Mouse (Mus musculus): ENCODE data around the gene Crcp. TPM values are rescaled to one million over a fixed set of nuclear protein-coding genes. Genes with fewer than 3 reads are reported as not detected.

The Crcp gene
- total and polyA plus RNA-seq, 3 experiments = 42.3 to 63.2 (median 58.3) TPM

DNA sequence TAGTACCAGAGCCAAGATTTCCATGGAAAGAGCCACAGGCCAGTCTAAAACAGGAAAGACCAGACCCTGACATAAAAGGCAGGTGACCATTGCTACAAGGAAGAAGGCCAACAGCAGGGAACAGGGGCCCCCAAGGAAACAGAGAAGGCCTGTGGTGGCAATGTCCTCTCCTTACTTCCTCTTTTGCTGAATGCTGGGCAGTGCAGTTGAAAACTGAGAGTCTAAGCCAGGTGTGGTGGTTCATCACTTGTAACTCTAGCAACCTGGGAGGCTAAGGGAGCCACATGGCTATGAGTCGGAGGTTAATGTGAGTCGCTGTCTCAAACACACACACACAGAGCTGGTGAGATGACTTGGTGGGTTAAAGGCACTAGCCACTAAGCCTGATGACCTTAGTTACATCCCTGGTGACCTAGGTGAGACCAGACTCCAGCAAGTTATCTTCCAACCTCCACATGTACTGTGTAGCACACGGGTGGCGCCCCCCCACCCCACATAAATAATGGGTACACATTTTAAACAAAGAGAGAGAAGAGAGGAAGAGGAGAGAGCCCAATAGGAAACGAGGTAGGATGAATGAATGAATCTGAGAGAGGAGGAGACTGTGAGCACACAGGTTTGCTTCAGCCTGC is 27.6 kb upstream of the Crcp start:
- Histone ChIP-seq H3K4me1 (ENCODE audit: control insufficient read depth in 1 of 2, insufficient read depth in 2 of 2) (peaks cover 12 to 49% of the 10 kb centered on the region in 2 experiments), H3K4me2 (ENCODE audit: insufficient read depth, low read depth, poor library complexity, severe bottlenecking) (peak overlapping the region; percentile 93), H3K27ac (ENCODE audit: insufficient read depth, low read depth) (peak overlapping the region; percentile 75), H3K36me3 (replicated peaks in 1 of 2; ENCODE audit: control insufficient read depth in 1 of 2, insufficient read depth in 1 of 2, low read length in 1 of 2) (peaks cover 24 to 45% of the 10 kb centered on the region in 2 experiments), H3K27me3 (replicated peaks) (no peaks in the 10 kb centered on the region), H3K4me3 (replicated peaks in 1 of 3; ENCODE audit: low read depth in 2 of 3, low read length in 2 of 3, poor library complexity in 1 of 3) (peak overlapping the region; percentile 79 to 86 (median 83)), H3K9ac (ENCODE audit: insufficient read depth, low read depth) (peak overlapping the region; percentile 46), H3K79me2 (replicated peaks; ENCODE audit: control insufficient read depth, extremely low read depth, insufficient read depth, poor library complexity, severe bottlenecking) (peaks cover 15% of the 10 kb centered on the region), H3K9me3 (replicated peaks; ENCODE audit: low read length) (peaks cover 14% of the 10 kb centered on the region)
- in situ Hi-C loops (cut with MboI; ENCODE audit: low pct_ligation_motif_present, low pct_unique_long_range_greater_than_20kb, low sequenced_read_pairs) = no loop called here
- dilution Hi-C loops (cut with MboI; ENCODE audit: extremely low pct_ligation_motif_present, extremely low pct_unique_long_range_greater_than_20kb, low sequenced_read_pairs) = no loop called here
- peak; percentile 79 for DNase-seq (ENCODE audit: extremely low read depth)
- TF ChIP-seq JUN (IDR thresholded peaks at IDR 0.05; ENCODE audit: insufficient read depth, low read depth, low read length) (no peak), SMC3 (IDR thresholded peaks at IDR 0.05; ENCODE audit: low read depth, low read length) (no peak), HCFC1 (IDR thresholded peaks at IDR 0.05; ENCODE audit: low read depth, low read length) (no peak), GABPA (IDR thresholded peaks at IDR 0.05; ENCODE audit: insufficient replicate concordance, low read depth, low read length) (no peak), UBTF (IDR thresholded peaks at IDR 0.05; ENCODE audit: low read depth, low read length) (no peak), MAFK (IDR thresholded peaks at IDR 0.05; ENCODE audit: insufficient replicate concordance, low read length) (0 out of 2 replicates have a peak, but pooled peaks have one; percentile 9), BHLHE40 (IDR thresholded peaks at IDR 0.05; ENCODE audit: low read depth, low read length) (peak; percentile 84), EP300 (IDR thresholded peaks at IDR 0.05; ENCODE audit: low read length) (peak; percentile 83), MAZ (IDR thresholded peaks at IDR 0.05; ENCODE audit: low read depth, low read length) (0 out of 2 replicates have a peak, but pooled peaks have one; percentile 51), PAX5 (IDR thresholded peaks at IDR 0.05; ENCODE audit: low read length) (no peak), POLR2A (IDR thresholded peaks at IDR 0.05; ENCODE audit: low read depth, low read length) (peak; percentile 60; the same call in 1 of the 2 replicates), JUND (conservative IDR thresholded peaks at IDR 0.05; ENCODE audit: low read depth, low read length) (no peak), CHD1 (IDR thresholded peaks at IDR 0.05; ENCODE audit: low read depth, low read length) (0 out of 2 replicates have a peak, but pooled peaks have one; percentile 59), RAD21 (IDR thresholded peaks at IDR 0.05; ENCODE audit: low read depth, low read length) (no peak), TBP (conservative IDR thresholded peaks at IDR 0.05; ENCODE audit: low read depth, low read length) (0 out of 2 replicates have a peak, but pooled peaks have one; percentile 50), ETS1 (conservative IDR thresholded peaks at IDR 0.05; ENCODE audit: low read depth, low read length) (peak; percentile 67), KAT2A (IDR thresholded peaks at IDR 0.05; ENCODE audit: insufficient replicate concordance, low read length) (no peak), NELFE (IDR thresholded peaks at IDR 0.05; ENCODE audit: low read depth, low read length) (no peak), ZKSCAN1 (IDR thresholded peaks at IDR 0.05; ENCODE audit: borderline replicate concordance, low read depth, low read length) (no peak), RCOR1 (conservative IDR thresholded peaks at IDR 0.05; ENCODE audit: low read depth, low read length) (peak; percentile 79), ZC3H11A (IDR thresholded peaks at IDR 0.05; ENCODE audit: low read depth, low read length) (no peak), MEF2A (IDR thresholded peaks at IDR 0.05; ENCODE audit: borderline replicate concordance, low read depth, low read length) (peak; percentile 79; the same call in 1 of the 2 replicates), CTCF (conservative IDR thresholded peaks at IDR 0.05 in 1 of 2, IDR thresholded peaks at IDR 0.05 in 1 of 2; ENCODE audit: low read depth in 2 of 2, low read length in 2 of 2) (no peak), MAX (IDR thresholded peaks at IDR 0.05; ENCODE audit: low read length) (peak; percentile 84), CHD2 (IDR thresholded peaks at IDR 0.05; ENCODE audit: low read length) (peak; percentile 32; the same call in 1 of the 2 replicates), NRF1 (IDR thresholded peaks at IDR 0.05; ENCODE audit: low read depth, low read length) (peak; percentile 30; the same call in 1 of the 2 replicates), USF1 (IDR thresholded peaks at IDR 0.05; ENCODE audit: low read depth, low read length) (no peak), E2F4 (IDR thresholded peaks at IDR 0.05; ENCODE audit: insufficient replicate concordance, low read depth, low read length) (no peak), ZNF384 (IDR thresholded peaks at IDR 0.05; ENCODE audit: low read depth, low read length) (no peak), TCF12 (IDR thresholded peaks at IDR 0.05; ENCODE audit: low read depth, low read length) (peak; percentile 91), ELF1 (IDR thresholded peaks at IDR 0.05; ENCODE audit: low read depth, low read length) (peak; percentile 74), IRF4 (IDR thresholded peaks at IDR 0.05; ENCODE audit: low read depth, low read length) (peak; percentile 88), MXI1 (IDR thresholded peaks at IDR 0.05; ENCODE audit: low read depth, low read length) (peak; percentile 93), ZMIZ1 (IDR thresholded peaks at IDR 0.05; ENCODE audit: low read depth, low read length) (no peak), POLR2AphosphoS2 (IDR thresholded peaks at IDR 0.05; ENCODE audit: low read depth, low read length) (peak; percentile 21; the same call in 1 of the 2 replicates), USF2 (conservative IDR thresholded peaks at IDR 0.05; ENCODE audit: low read depth, low read length) (no peak), SIN3A (IDR thresholded peaks at IDR 0.05; ENCODE audit: low read length) (peak; percentile 97), MYC (IDR thresholded peaks at IDR 0.05; ENCODE audit: low read depth, low read length) (peak; percentile 94)

Data from CH12.LX (cell line).